Mouse (Mus musculus): ENCODE measurements around the gene Sik3.

DNA sequence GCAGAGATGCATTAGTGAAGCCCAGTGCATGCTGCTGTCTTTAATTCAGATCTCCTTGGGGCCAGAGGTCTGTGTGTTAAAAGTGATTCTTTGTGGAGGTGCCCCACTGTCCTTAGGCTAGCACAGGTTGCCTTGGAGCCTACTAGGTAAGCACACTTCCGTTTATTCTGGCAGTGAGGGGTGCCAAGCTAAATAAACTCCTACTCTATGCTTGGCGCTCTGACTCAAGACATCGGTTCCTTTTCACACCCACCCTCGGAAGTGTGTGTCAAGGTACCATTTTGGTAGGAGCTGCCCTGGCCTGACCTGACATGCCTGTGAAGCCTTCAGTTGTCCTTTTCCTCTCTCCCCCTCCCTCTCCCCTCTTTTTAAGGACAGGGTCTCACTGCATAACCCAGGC, 201.7 kb downstream of the Sik3 start:
- TF ChIP-seq CTCF (IDR thresholded peaks at IDR 0.05; ENCODE audit: extremely low read depth, insufficient read depth, low read length), result no peak
- no peak for TF ChIP-seq POLR2A (IDR thresholded peaks at IDR 0.05; ENCODE audit: extremely low read depth, insufficient read depth, low read length)

Data from cortical plate, adult 2 months (tissue).